Mouse (Mus musculus): Measurements from ENCODE around the gene Fam160a1.

Fam160a1 gene

GRCm38 (mm10) chr3:85817191-85817590 is at the start of gene Fam160a1:
TSS of gene Fam160a1 (minus strand) at chr3:85817291.
- no peak for DNase-seq (ENCODE audit: low read depth, low spot score)

DNA sequence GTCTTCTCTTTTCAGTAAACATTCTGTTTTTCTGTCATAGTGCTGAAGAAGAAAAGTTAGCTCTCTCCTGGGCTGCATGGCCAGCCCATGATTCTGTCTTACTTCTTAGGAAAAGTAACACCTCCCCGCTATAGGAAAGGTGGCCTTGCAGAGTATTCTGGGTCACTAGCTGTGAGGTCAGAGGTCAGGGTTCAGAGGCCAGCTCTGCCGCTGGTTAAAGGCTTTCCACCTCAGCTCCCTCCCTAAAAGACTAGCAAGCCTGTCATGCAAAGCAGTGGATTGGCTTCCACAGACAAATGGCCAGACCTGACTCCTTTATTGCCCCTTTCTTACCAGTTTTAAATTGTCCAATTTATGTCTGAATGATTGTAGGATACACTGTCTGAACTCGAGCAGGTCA is 46.9 kb upstream of the Fam160a1 start:
- DNase-seq (ENCODE audit: low read depth, low spot score) = no peak

GRCm38 (mm10) chr3:85862886-85863285 is 45.8 kb upstream of the Fam160a1 start:
- no peak for DNase-seq (ENCODE audit: low read depth, low spot score)

DNA sequence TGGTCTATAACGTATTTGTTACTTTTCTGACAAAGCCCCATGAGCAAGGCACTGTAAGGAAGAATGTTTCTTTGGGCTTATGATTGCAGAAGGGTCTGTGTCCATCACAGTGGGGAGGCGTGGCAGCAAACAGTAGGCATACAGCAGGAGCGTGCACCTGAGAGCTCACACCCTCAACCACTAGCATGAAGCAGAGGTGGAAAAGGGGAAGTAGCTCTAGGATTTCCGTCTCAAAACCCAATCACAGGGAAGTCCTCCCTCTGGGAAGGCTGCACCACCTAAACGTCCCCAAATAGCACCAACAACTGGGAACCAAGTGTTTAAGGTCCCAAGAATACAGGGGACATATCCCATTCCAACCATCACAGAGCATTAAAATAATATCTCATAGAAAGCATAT is 43.9 kb upstream of the Fam160a1 start:
- no peak for DNase-seq (ENCODE audit: low read depth, low spot score)

GRCm38 (mm10) chr3:85859311-85859710 is 42.2 kb upstream of the Fam160a1 start:
- no peak for DNase-seq (ENCODE audit: low read depth, low spot score)

DNA sequence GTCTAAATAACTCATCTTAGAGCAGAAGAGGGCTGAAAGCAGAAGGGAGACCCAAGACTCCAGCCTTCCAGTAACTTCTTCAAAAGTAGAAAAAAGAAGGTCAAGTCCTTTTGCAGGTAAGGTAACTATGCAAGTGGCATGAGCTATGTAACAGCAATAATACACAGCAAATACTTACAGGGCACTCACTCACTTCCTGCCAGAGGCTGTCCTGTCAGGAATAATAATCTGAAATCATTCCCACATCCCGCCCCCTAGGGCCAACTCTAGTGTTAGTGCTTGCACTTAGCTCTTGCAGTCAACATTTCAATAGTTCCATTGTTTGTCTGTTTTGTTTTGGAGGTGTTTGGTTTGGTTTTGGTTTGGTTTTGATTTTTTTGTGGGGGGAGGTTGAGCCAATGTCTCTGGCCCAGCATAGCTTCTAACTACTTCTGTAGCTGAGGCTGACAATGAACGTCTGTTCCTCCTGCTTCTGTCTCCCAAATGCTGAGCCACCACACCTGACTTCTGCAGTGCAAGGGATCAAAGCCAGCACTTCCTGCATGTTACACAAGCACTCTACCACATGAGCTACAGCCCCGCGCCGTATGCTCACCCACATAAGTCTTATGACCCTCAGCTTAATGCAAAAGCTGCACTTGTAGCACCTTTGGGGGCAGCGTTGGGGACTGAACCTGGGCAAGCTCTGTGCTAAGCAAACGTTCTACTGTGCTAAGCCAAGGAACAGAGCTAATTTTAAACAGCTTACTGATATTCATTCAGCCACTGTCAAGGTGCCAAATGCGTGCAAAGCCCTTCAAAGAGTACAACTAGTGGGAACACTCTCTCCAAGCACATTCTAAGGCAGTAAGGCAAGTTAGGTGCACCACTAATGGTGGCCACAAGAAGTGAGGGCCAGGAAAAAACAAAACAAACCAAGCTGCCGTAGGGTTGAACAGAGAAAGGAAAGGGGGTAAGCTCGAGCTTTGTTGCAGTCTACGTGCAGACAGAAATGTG is 41.3 kb upstream of the Fam160a1 start:
- no peak for DNase-seq (ENCODE audit: low read depth, low spot score)

DNA sequence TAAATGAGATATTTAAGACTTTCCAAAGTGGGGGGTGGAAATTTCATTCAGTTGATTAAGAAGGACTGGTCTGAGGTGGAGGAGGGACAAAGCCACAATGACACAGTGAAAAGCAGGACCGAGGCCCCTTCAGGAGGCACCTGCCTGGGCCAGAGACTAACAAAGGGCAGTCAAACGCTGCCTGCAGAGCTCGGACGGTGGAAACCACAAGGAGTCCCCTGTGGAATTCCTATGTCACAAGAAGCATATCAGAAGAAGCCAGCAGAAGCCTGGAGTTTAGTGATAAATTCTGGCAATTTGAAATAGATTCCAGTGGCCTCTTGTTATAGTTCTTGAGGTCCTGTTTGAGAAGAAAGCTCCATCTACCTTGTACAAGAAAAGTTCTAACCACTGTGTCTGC is 40.0 kb upstream of the Fam160a1 start:
- no peak for DNase-seq (ENCODE audit: low read depth, low spot score)

DNA sequence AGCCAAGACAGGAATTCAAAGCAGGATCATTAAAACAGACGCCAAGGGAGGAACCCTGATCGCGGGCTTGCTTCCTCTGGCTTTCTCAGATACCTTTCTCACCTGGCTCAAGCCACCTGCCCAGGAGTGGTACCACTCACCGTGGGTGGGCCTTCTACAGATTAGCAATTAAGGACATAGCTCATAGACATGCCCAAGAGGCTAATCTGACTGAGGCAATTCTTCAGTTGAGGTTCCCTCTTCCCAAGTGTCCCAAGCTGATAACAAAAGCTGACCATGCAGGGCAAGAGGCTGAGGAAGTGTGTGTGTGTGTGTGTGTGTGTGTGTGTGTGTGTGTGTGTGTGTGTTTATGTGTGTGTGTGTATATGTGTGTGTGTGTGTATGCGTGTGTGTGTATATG is 38.9 kb upstream of the Fam160a1 start:
- no peak for DNase-seq (ENCODE audit: low read depth, low spot score)

DNA sequence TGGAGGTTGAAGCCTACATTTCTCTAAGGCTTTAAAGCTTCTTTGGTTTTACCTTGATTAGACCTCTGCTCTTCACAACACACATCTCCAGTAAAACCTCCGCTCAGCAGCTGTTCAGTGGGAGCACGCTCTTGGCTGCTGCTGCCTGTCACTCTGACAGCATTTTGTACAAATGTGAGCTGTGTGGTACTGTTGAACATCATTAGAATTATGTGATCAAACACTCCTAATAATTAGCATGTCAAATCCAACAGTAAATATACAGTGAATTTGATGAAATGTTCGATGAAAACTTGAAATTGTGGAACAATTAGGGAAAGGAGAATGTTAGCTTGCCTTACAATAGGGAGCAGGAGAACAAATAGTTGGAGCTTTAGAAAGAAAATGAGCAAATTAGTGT is 38.0 kb upstream of the Fam160a1 start:
- DNase-seq (ENCODE audit: low read depth, low spot score) = no peak

DNA sequence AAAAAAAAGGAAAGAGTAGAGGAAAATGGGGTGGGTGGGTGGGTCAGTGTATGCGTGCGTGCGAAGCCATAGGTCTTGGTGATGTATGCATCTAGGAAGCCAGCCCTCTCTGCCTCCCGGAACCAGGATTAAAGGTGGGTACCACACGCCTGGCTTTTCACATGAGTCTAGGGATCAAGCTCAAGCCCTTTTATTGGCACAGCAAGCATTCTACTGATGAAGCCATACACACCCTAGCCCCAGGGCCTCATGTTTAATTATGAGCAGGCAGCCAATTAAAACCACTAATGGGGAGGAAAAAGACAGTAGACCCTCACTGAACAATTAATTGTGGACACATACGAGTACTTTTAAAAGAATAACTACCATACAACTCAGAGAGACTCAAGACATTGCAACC is 37.1 kb upstream of the Fam160a1 start:
- DNase-seq (ENCODE audit: low read depth, low spot score) = no peak

- DNase-seq (ENCODE audit: low read depth, low spot score) = no peak
Observed at GRCm38 (mm10) chr3:85853715-85854114, 36.6 kb upstream of the Fam160a1 start.

- DNase-seq (ENCODE audit: low read depth, low spot score) = no peak
Observed at GRCm38 (mm10) chr3:85850079-85850478, 33.0 kb upstream of the Fam160a1 start.

DNA sequence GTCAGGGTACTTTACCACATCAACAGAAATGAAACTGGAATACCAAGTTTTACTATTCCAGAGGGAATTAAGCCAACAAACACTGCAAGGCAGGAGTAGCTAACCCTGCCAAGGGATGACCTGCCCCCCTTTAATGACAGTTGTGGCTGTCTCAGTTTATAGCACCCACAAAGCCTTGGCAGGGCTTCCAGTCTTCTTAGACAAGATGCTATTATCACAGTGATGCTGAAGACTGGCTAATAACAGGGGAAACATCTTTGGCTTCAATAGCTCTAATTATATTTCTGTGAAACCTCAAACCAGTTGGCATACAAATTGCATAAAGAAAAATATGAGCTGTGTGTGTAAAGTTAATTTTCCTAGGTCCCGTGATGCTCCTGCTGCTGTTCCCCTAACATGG is 29.2 kb upstream of the Fam160a1 start:
- no peak for DNase-seq (ENCODE audit: low read depth, low spot score)

DNA sequence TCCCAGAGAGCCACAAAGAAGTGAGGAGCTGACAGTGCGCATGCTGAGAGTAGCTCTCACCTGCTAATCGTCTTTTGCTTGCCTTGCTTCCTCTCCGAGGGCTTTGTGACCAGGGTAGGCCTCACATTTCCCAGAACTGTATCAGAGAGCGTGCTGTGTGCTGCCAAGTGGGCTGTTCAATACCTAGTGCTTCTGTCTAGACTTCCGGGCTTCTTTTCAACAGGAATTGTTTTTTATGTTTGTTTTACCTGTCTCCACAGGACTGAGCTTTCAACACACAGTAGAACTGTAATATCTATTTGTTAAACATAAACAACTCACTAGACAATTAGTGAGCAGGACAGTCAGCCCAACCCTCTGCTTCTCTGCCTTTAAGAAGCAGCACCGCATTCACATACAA is 28.2 kb upstream of the Fam160a1 start:
- DNase-seq (ENCODE audit: low read depth, low spot score) = no peak

DNA sequence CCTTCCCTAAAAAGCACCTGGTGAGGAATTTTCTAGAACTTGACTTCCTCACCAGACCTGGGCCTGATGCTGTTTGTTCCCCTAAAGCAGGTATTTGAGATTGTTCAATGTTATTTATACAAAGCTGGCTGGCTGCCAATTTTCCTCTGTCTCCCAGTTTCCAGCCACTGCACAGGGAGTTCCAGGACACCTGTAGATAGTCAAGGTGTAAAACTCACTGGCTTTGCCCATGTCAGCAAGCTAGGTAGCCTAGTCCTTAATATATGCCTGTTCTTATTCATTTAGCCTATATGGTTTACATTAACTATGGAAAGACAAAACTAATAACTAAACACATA is 25.8 kb upstream of the Fam160a1 start:
- DNase-seq (ENCODE audit: low read depth, low spot score) = no peak

DNA sequence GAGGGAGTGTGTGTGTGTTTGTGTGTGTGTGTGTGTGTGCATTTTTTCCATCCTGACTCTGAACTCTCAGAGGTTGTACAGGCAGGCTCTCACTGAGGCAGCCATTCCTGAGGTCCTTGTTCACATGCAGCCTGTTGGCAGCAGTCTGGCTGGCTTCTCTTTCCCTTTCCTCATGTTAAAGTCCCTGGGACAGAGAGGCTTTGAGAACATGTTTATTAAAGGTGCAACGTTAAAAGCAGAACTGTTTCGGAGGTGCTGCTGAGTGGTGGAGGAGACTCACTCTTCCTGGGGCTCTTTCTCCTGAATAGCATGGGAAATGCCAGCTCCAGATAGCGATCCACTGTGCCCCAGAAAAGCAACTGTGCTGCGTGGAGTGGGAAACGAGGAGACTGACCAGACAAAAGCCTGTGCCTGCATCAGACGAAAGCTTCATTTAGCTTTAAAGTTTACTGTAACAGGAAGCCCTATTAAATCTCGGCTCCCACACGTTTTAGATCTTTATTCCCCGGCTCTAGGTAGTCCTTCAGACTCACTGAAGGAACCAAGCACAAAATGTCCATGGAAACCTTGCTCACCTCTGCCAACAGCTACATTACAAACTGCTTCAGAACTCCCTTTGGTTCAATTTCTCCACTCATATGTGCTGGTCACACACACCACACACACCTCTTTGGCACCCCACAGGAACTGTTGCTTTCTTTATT is 25.2 kb upstream of the Fam160a1 start:
- no peak for DNase-seq (ENCODE audit: low read depth, low spot score)

DNA sequence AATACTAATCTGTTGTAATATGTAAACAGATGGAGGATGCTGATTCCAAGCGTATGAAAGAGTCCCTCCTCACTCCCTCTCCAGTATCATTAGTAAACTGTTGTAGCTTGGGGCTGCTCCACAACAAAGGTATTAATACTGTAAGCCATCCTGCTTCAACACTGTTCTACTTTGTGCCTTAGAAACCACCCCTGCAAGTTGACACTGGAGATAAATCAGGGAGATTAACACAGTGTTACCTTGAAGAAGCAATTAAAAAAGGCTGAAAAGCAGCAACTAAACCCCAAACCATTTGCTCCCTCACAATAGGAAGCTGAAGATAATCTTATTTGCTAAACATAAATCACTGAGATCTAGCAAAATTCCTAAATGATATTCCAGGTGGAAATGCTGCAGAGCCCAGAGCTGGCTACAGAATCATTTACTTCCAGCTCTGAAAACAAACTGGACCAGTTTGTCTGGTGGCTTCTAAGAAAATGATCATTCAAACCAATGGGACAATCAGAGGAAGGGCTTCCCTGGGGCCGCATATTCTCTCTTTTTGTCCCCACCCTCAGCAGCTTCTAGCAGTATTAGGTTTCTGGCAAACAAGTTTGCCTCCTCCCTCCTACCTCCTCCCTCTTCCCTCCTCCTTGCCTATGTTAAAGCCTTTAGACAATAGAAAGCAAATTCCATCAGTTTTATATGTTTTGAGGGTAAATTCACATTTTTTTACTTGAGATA is 24.5 kb upstream of the Fam160a1 start:
- no peak for DNase-seq (ENCODE audit: low read depth, low spot score)

DNA sequence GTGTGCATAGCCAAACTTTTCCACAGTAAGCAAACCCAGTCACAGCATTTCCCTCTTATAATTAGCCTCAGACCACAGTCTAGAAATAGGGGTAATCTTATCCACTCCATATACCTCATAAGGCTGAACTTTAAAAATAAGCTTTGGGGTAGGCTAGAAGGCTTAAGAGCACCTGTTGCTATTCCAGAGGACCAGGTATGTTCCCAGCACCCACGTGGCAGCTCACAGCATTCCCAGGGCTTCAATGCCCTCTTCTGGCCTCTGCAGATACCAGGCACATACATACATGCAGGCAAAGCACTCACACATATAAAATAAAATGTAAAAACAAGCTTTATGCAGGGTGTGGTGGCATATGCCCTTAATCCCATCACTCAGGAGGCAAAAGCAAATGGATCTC is 16.5 kb upstream of the Fam160a1 start:
- DNase-seq (ENCODE audit: low read depth, low spot score) = no peak

- DNase-seq (ENCODE audit: low read depth, low spot score) = peak; percentile 31
Observed at GRCm38 (mm10) chr3:85832490-85833155, 15.5 kb upstream of the Fam160a1 start.

DNA sequence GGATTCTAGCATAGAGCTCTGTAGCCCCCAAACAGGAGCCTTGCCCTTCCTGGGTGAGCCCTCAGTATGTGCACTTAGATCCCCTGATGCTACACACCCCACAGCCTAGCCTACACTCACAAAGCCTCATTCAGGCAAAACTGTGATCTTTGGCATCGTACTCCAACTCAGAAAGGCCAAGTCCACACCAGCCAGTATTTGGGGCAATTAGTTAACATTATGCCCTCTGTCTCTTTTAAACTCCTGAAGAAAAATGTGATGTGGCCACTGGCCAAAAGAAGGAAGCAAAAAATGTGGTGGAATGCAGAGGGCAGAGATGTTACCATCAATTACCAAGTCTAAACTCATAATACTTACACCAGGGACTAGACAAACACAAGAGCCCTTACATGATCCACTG is 14.7 kb upstream of the Fam160a1 start:
- no peak for DNase-seq (ENCODE audit: low read depth, low spot score)

- no peak for DNase-seq (ENCODE audit: low read depth, low spot score)
Observed at GRCm38 (mm10) chr3:85829047-85829446, 12.0 kb upstream of the Fam160a1 start.

DNA sequence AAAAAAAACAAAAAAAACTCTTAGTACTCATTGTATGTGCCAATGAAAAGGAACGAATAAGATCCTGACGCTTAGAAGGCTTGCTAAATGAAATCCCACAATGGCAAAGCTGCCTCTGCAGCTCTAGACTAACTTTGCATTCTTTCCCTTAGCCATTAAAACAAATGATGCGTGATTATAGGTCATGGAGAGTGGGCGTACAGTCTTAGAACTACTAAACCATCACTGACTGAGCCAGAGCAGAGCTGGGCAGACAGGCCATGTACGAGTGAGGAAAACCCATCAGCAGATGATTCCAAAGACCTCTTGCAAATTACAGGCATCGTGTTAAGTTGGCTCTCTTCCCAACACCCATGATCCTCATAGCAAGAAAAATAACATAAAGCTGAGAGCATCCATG is 10.7 kb upstream of the Fam160a1 start:
- no peak for DNase-seq (ENCODE audit: low read depth, low spot score)
